Mouse (Mus musculus) heart, postnatal 0 days (tissue): ENCODE measurements around the gene Sox6.

Experiments used
- CTCF ChIP-seq: IDR thresholded peaks from 2 replicates; pipeline ENCODE4 v1.5.1; 2016; ENCODE audit warnings: antibody characterized with exemption, control low read depth, low read depth
- EP300 ChIP-seq: IDR thresholded peaks from 2 replicates; pipeline ENCODE4 v1.6.1; 2016; ENCODE audit warnings: antibody characterized with exemption, low read depth

DNA sequence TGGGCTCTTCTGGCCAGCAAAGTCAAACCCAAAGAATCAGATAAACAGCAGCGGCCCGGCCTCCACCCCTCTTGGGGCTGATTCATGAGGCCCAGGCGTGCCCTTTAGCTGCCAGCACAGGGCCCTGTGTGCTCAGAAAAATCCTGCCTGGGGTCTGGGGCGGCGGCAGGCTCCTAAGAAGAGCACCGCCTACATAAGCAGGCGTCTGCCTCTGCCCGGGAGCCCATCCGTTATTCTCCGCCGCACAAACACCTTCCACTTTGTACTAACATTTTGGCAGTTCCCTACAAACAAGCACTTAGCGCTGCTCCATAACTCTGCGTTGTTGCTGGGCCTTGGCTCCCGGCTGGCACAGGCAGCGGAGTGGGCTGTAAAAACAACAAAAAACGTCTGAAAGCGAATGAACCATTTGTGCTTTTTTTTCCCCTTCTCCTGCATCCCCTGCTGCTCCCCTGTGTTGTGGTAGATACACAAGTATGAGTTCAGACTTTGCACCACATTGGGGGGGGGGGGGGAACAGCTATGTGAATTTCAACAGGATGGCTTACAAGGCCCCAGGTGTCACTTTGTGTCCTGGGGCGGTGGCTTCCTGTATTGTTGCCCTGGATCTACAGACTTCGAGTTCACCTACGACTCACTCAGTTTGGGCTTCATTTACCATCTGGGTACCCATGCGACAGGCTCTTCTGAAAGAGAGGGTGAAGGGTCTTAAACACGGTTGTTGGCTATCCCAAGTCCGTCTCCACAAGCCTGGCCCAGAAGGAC lies 588.0 kb downstream of the Sox6 start:
- TF ChIP-seq EP300: no peak
- no peak for TF ChIP-seq CTCF
